Mouse (Mus musculus): ENCODE data around the gene Pla2g3.

- TF ChIP-seq GATA1 (IDR thresholded peaks at IDR 0.05; ENCODE audit: borderline replicate concordance, low read length): no peak
- no peak for TF ChIP-seq FLI1 (IDR thresholded peaks at IDR 0.05; ENCODE audit: low read length)
Measured at GRCm38 (mm10) chr11:3546242-3546562, 58.1 kb downstream of the Pla2g3 start.
